Mouse (Mus musculus) layer of hippocampus, adult 18-20 months (tissue): Measurements from ENCODE around the gene C1qb. TPM values are rescaled to one million over a fixed set of nuclear protein-coding genes. Genes with fewer than 3 reads are reported as not detected.

Experiments
- DNase-seq, 2 experiments: peaks; one replicate each; pipeline ENCODE4 v3.0.0; 2022; ENCODE audit warnings: low spot score in 2 of 2
- total RNA-seq, 2 experiments: library from RNA; stranded (reverse); gene quantifications; 2 replicates each; pipeline ENCODE4 v1.2.3; 2021

C1qb gene
- total RNA-seq, 2 experiments from 2014 or later, result 56.5 to 79.9 TPM

DNA sequence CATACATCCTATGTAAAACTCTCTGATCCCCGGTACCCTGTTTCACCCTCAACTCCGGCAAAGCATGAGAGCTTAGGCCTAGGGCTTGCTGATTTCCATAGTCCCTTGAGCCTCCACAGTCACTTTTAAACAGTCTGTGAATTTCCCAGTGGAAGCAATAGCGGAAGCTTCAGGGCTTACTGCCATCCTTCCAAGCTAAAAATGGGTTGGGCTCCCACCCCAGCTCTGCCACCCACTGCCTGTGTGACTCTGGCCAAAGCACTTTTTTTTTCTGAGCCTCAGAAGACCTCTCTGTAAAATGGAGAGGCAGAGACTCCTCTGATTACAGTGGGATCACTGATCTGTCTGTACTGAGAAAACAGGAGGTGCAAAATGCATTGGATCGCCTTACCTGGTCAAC, 37.4 kb downstream of the C1qb start:
- peak in 1 of 2 experiments; percentile 28 for DNase-seq

DNA sequence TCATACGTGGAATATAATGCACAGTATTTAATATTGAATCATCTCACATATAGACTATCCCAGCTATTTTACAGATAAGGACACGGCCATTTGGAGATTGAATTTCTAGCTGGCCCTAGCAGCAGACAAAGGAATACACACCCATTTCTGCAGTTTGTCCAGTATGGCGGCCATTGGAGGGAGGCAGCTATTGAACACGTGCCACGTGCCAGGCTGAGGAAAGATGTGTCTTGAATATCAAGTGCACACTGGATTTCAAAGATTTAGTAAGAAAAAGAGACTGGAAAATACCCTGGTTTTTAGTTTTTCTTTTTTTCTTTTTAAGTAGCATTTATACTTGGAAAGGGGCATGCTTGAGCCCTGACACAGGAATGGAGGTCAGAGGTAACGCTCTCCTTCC, 38.8 kb downstream of the C1qb start:
- DNase-seq, result no peak

DNA sequence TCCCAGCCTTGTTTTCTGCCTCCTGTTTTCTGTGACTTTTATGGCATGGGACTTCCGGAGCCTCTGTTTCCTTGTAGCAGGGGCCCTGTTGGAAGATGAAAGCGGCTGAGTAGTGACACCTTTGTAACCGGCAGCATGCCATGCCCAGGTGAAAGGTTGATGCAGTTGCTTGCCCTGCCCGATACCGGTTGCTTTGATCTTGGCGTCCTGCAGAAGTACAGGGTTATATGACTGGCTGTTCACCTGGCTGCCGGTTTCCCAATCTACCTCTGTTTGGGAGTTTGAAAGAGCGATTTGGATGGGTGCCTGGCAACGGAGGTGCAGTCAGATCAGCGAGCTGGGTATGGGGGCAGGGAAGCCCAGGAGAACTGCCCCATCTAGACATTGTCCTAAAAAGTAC, 43.2 kb downstream of the C1qb start:
- DNase-seq, result no peak

DNA sequence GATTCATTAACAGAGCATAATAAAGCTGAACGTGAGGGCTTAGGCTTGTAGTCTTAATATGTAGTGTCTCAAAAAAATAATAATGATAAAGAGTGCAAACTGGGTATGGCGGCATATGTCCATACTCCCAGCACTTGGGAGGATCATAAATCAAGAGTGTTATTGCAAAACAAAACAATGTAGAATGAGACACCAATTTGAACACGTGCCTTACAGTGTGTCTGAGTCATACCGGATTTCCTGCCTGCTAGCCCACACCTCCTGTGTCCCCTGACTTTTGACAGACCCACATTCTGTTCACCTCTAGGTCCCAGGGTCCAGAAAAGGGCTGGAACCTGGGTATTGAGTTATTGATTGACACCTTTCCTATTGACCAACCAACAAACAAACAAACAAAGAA, 44.0 kb downstream of the C1qb start:
- DNase-seq, result no peak

DNA sequence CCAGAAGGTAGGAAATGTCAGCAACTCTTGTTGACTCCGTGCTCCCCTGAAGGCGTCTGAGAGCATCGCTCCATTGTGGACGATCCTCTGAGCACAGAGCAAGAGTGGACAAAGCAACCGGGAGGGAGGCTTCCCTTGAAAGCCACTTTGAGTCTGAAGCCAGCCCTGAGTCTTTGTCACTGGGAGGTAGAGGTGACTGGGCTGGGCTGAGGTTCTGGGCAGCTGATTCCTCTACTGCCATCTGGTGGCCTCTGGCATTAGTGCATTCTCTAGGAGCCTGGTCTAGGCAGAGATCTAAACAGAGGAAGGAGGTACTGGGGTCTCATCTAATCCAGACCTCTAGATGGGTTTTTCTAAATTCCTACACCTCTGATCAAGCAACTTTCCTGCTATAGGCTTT, 44.9 kb downstream of the C1qb start:
- peak; percentile 71 to 91 for DNase-seq

DNA sequence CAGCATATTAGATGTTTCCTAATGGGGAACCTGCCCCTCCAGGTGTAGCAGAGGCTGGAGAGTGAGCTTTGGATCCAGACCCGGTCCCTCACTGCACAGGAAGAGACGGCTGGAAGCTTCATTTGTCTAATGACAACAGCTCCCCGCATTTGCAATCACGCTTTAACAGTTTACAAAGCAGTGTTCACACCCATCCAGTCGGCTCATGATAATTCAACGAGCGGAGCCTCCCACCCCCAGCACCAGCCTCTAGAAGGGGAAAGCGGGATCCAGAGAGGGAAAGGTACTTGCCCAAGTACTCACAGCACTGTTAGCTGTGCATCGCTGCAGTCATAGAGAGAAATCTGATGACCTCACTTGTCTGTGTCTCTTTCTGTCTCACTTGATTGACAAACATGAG, 47.5 kb downstream of the C1qb start:
- DNase-seq, result no peak

DNA sequence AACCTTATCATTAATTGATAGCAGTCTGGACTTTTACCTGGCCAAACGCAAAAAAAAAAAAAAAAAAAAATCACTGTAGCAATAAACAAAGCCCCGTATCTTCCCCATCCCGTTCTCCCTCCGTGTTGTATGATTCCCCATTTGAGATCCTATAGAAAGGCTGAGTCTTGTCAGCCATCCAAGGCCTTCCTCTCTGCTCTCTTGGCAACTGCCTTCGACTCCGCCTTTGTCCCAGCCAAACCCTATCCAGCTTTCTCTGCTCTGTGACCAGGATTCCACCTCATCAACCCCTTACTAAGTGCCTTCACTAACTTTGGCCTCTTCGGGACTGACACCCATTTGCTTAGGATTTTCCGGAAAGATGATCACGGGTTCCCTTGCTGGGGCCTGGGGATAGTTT, 48.0 kb downstream of the C1qb start:
- no peak for DNase-seq

DNA sequence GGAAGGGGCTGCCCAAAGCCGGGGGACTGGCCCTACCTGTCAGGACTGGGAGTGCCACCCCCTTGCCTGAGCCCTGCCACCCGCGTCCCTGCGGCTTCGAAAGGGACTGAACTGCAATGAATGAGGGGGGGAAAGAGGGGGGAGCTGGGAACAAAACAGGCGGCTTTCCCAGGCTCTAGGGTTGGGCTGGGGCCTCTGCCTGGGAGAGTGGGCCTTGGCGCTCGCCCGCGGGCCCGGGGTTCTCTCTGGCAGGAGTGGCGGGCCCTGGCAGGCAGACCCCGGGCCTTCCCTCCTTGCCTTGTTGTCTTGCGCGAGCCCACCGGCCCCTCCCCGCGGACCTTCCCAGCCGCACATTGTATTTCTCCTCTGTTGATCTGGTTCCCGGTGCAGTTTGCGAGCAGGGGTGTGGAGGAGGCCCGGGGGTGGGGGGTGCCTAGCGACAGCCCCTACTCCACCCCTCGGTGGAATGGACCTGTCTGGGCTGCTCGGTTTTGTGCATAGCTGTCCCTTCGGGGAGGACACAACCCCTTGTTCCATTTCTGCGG, 49.5 kb downstream of the C1qb start:
- DNase-seq, result peak in 1 of 2 experiments; percentile 11

DNA sequence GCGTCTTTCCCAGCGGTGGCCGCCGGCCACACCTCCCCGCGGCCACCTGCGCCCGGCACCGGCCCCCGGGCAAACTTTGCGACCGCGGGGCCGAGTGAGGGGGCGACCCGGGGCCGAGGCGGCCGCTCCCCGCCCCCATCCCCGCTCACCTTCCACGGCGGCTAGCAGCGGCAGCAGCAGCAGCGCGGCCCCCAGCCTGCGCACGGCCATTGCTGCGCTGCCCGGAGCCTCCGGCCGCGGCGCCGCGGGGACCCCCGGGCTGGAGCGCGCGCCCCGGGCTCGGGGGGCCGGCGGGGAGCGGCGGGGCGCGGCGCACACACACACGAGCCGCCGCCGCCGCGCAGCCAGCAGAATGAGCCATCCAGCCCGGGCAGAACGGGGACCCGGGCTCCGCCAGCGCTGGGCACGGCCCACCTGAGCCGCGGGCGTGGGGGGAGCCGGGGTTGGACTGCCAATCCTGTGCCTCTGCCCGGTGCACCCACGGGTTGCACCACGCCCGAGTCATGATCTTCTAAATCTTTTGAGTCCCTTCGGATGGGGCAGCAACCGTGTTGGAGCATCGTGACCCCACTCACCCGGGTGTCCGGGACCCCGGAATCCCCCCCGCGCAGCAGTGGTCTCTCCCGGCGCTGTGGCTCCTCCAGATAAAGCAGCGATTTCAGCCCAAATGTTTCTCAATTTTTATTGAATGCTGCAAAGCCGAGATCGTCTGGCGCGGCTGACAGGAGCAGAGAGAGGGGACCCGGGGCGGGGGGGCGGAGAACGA, 50.2 kb downstream of the C1qb start, which contains the start of gene Ephb2:
TSS of gene Ephb2 (minus strand) at position 368 of the 766 bp plus-strand sequence.
- DNase-seq, result peak; percentile 74 to 84

DNA sequence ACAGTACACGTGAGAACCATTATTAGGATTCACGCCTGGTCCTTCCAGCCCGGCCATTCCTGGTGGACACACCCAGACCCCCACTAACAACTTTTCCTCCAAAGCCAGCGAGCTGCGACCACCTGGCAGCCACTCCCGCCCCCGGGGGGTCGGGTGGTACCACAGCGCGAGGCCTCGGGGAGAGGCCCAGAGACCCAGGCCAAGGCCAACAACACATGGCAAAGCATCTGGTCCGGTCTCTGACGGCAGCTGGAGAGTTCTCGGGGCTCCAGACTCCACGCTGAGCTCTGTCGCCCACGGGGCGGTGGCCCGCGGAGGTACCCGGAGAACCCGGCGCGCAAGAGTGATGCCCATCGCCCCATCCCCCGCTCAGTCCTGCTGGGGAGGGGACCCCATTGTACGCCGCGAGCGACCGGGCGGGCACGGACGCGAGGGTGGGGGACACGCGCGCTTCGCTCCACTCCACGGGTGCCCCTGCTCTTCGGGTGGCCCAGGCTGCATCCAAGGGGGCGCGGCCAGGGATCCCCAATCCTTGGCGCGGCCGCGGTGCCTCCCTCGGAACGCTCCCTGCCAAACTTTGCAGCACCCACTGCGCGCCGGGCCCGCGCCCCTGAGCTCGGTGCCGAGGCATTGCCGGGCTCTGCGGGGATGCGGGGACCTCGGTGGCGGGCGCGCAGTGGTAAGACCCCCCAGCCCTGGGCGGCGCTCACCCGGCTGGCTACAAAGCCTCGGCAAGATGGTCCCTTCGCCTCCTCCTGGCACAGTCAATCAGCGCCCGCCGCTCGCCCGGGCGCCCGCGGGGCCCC, 51.0 kb downstream of the C1qb start:
- peak in 1 of 2 experiments; percentile 31 for DNase-seq

DNA sequence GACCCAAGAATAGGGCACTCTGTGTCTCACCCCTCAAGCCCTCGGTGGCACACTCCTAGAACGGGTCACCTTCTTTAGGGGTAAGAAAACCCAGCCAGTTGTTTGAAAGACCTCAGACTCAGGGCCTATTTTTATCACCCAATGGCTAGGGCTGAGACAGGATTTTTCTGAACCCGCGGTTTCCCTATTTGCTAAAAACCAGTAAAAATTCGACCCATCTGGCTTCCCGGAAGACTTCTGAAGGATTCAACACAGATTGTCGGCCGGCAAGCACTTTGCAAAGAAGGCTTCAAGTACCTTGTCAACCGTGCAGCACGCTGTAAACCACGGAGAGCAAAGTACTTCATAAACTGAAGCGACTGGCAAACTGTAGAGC, 51.6 kb downstream of the C1qb start:
- DNase-seq, result no peak

DNA sequence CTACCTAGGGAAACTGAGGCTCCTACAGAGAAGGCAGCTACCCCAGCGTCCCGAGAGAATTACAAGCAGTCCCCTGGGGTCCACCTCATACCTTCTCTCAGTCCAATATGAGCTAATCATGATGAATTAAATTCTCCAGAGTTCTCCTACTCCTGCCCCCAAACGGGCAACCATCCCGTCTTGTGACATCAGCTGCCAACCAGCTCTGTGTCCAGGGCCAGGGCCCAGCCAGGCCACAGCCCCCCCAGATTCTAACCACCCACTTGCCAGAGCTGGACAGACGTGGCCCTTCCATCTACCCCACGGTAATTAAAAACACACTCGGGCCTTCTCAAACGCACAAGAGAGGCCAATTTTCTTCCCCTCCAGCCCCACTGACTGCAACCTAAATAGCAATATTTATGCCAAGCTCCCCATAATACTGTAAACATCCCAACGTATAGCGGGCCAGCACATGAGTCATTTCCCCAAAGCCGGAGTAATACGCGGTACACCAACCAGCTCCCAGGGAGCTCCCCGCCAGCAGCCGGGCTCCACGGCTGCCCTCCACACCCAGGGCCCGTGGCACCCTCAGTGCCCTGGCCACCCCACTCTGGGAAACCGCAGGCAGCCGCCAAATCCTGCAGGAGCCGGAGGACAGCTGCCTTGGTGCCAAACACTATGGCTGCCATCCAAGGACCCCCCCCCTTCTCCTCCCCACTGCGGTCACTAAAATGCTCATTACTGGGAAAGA, 52.2 kb downstream of the C1qb start:
- DNase-seq, result no peak

DNA sequence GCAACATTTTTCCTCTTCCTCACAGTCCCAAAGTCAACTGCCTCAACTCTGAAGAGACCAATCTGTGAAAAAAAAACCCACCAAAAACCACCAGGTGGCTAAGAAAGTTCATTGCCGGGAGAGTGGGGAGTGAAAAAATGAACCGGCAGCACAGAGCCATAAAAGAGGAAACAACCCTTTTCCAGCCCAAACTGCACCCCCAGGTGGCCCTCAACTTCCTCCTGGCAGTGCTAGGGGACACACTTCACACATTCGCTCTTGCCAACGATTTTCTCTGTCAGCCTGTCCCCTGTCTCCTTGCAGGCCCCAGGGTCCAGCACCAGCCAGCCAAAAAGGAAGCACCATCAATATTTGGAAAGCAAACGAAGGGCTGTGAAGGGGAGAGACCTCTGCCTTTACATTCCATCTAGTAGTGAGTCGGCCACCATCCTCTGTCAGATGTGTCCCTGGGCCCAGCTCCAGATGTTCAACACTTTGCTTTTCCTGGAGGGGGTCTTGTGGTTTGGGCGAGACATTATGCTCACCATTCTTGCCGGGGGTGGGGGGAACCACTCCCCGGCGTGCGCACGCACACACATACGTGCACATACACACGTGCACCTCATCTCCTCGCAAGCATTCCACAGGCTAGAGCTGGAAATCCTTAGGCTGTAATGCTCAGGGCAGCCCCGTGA, 53.3 kb downstream of the C1qb start:
- DNase-seq, result no peak

DNA sequence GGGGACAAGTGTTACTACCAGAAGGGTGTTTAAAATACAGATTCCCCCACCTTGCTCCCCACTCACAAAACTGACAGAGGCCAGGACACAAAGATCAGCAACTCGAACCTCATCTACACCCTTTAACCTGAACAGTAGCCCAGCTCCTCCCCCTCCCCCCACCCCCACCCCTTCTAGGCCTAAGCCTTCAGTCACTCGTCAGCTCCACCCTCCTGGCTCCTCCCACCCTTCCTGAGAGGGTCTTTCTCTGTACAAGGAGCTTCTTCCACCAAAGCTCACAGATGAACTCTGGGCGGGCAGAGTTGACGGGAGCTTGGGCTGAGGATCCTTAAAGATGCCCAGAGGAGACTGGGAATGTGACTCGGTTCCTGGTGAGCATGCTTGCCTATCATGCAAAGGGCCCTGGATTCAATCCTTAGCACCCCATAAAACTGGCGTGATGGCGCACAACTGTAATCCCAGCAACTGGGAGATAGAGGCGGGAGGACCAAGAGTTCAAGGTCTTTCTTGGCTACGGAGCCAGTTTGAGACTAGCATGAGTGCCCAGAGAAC, 55.6 kb downstream of the C1qb start:
- no peak for DNase-seq

Other genes starting within 250 kb of the C1qb start
- 10 to 100 TPM; 21.2 to 21.3 TPM for gene Ephb2, start 50.2 kb downstream of the C1qb start, total RNA-seq
- gene C1qc, start 6.9 kb upstream of the C1qb start, total RNA-seq, result 10 to 100 TPM; 41.0 to 50.7 TPM
- gene C1qa, start 12.6 kb upstream of the C1qb start, total RNA-seq, result 10 to 100 TPM; 59.6 to 68.5 TPM
- gene Epha8, start 70.6 kb upstream of the C1qb start, total RNA-seq, result 1 to 10 TPM; 1.2 to 1.9 TPM
- 10 to 100 TPM; 13.6 to 14.6 TPM for gene Zbtb40, start 162.6 kb upstream of the C1qb start, total RNA-seq